Mouse (Mus musculus) E14TG2a.4 (cell line): ENCODE data around the gene Vac14.

ENCODE experiments used
- H3K27me3 ChIP-seq: 2 replicates; pipeline ENCODE4 v1.6.1; 2014; ENCODE audit warnings: low read length, control low read depth; ENCODE audit not compliant: insufficient read depth
- H3K36me3 ChIP-seq: 2 replicates; pipeline ENCODE4 v1.6.1; 2014; ENCODE audit warnings: low read length, control low read depth; ENCODE audit not compliant: insufficient read depth
- H3K4me1 ChIP-seq: replicated peaks from 2 replicates; pipeline ENCODE4 v1.6.1; 2014; ENCODE audit warnings: low read depth, low read length, control low read depth
- H3K4me3 ChIP-seq: replicated peaks from 2 replicates; pipeline ENCODE4 v1.5.1; 2014; ENCODE audit warnings: mild to moderate bottlenecking, low read length
- H3K9me3 ChIP-seq: 2 replicates; pipeline ENCODE4 v1.6.1; 2014; ENCODE audit warnings: low read length, control low read depth
- CTCF ChIP-seq: conservative IDR thresholded peaks from 2 replicates; pipeline ENCODE4 v1.5.1; 2014; ENCODE audit warnings: low read length
- NANOG ChIP-seq: IDR thresholded peaks from 2 replicates; pipeline ENCODE4 v1.6.1; 2014; ENCODE audit warnings: borderline replicate concordance, low read length, mixed read lengths
- POU5F1 ChIP-seq: IDR thresholded peaks from 2 replicates; pipeline ENCODE4 v1.6.1; 2014; ENCODE audit warnings: low read length, borderline replicate concordance

Vac14 gene

DNA sequence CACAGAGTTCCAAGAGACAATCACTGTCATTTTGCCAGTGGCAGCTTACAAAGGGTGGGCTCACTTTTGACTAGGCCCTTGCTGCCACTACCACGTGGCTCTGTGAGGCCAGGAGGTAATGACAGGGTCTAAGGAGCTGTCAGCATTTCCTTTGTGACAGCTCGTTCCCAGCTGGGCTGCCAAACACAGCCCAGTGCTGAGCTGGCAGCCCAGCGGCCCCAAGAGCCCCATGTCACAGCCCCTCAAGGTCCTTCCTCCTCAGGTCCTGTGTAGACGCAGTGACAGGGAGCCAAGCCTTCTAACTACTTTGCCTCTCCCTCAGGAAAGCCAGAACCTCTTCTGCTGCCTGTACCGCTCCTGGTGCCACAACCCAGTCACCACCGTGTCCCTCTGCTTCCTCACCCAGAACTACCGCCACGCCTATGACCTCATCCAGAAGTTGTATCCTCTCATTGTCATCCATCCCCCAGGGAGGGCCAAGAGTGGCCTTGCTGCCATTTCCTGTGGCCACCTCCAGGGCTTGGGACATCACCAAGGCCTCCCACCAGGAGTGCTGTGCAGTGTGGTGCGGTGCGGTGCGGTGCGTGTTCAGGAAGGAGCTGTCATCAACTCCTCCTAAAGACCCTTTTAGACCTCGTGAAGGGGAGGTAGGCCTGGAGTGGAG, 93.0 kb downstream of the Vac14 start:
- H3K27me3 ChIP-seq: no peaks in the 10 kb centered on the region
- no peak overlapping the region for H3K4me3 ChIP-seq
- peaks cover 7% of the 10 kb centered on the region; the same call in 1 of the 2 replicates for H3K4me1 ChIP-seq
- no peaks in the 10 kb centered on the region for H3K9me3 ChIP-seq
- TF ChIP-seq NANOG: no peak
- no peak for TF ChIP-seq POU5F1
- no peak for TF ChIP-seq CTCF
- H3K36me3 ChIP-seq: peaks cover 99% of the 10 kb centered on the region

DNA sequence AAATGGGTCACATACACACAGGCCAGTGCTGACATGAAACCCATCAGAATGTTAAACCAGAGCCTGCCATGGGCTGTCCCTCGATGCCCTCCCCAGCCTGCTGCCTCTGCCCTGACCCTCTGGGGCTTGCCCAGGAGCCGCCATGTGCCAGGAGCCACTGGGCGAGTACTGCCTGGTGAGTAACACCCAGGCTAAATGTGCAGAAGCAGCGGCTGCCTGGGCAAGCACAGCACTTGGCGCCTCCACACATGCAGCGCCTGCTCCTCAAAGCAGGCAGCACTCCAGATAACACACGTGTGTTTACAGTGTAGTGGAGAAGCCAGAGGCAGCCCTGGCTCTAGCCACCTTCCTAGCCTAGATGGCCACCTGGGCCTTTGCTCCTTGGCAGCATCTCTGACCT, 94.7 kb downstream of the Vac14 start:
- TF ChIP-seq NANOG (no peak), CTCF (no peak), POU5F1 (no peak)
- Histone ChIP-seq H3K4me3 (no peak overlapping the region), H3K9me3 (no peaks in the 10 kb centered on the region), H3K36me3 (peaks cover 94% of the 10 kb centered on the region), H3K4me1 (peaks cover 13% of the 10 kb centered on the region; the same call in 1 of the 2 replicates), H3K27me3 (no peaks in the 10 kb centered on the region)

DNA sequence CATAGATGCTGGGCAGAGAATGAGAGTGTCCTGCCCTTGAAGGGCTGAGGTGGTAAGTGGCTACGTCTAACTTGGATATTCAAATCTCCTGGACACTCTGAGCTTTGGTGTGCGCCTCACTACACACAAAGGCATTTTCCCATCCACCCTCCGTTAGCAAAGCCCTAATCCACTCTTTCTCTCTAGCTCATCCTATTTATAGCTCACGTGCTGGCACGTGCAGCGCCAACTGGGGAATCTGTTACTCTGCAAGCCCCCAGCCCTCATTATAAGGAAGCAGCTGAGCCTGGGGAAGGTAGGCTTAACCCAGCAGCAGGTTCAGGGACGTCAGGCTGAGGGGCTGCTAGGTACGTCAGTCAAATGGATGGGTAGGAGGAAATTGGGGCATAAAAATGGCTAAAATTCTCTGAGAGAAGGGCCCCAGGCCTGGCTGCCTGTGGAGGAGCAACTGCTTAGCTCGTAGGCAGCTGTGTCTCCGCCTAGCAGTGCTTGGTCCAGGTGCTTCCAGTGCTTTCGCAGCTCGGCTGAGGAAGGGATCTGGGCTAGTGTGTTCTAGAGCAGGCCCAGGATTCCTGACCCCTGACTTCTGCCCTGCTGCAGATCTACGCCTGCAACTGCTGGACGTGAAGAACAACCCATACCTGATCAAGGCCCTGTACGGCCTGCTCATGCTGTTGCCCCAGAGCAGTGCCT, 96.6 kb downstream of the Vac14 start:
- Histone ChIP-seq H3K36me3 (peaks cover 85% of the 10 kb centered on the region), H3K4me1 (peaks cover 30% of the 10 kb centered on the region), H3K9me3 (no peaks in the 10 kb centered on the region), H3K27me3 (no peaks in the 10 kb centered on the region; the same call in none of the 2 replicates), H3K4me3 (no peak overlapping the region)
- TF ChIP-seq NANOG (no peak), POU5F1 (no peak), CTCF (no peak)

GRCm38 (mm10) chr8:110716075-110716474, 97.7 kb downstream of the Vac14 start:
- Histone ChIP-seq H3K9me3 (no peaks in the 10 kb centered on the region), H3K27me3 (peaks cover 5% of the 10 kb centered on the region), H3K36me3 (peaks cover 79% of the 10 kb centered on the region), H3K4me1 (peaks cover 40% of the 10 kb centered on the region), H3K4me3 (no peak overlapping the region)
- TF ChIP-seq POU5F1 (no peak), CTCF (no peak), NANOG (no peak)

DNA sequence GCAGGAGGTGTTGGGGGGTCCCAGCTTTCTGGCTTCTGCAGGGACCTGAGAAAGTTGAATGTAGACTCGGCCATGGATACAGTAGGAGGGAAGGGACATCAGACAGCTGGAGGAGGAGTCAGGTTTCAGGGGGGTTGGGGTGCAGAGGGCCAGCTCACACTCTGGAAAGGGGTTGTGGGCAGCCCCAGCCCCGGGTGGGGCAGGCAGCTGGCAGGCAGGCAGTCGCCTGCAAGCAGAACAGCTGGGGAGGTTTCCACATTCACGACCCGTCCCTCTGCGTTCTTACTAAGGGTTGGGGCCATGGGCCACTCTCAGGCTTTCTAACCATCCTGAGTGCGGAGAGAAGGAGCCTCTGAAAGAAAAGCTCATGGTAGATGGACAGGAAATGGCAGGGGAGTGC, 98.7 kb downstream of the Vac14 start:
- Histone ChIP-seq H3K4me3 (no peak overlapping the region), H3K27me3 (peaks cover 8% of the 10 kb centered on the region), H3K36me3 (peaks cover 69% of the 10 kb centered on the region), H3K9me3 (no peaks in the 10 kb centered on the region), H3K4me1 (peaks cover 41% of the 10 kb centered on the region)
- no peak for TF ChIP-seq POU5F1
- TF ChIP-seq CTCF: no peak
- no peak for TF ChIP-seq NANOG

- no peak overlapping the region for H3K4me3 ChIP-seq
- peaks cover 21% of the 10 kb centered on the region for H3K27me3 ChIP-seq
- H3K36me3 ChIP-seq: peaks cover 59% of the 10 kb centered on the region
- peaks cover 45% of the 10 kb centered on the region for H3K4me1 ChIP-seq
- TF ChIP-seq CTCF (no peak), NANOG (no peak)
- H3K9me3 ChIP-seq: no peaks in the 10 kb centered on the region
These were observed 100.0 kb downstream of the Vac14 start for GRCm38 (mm10) chr8:110718209-110718968.

DNA sequence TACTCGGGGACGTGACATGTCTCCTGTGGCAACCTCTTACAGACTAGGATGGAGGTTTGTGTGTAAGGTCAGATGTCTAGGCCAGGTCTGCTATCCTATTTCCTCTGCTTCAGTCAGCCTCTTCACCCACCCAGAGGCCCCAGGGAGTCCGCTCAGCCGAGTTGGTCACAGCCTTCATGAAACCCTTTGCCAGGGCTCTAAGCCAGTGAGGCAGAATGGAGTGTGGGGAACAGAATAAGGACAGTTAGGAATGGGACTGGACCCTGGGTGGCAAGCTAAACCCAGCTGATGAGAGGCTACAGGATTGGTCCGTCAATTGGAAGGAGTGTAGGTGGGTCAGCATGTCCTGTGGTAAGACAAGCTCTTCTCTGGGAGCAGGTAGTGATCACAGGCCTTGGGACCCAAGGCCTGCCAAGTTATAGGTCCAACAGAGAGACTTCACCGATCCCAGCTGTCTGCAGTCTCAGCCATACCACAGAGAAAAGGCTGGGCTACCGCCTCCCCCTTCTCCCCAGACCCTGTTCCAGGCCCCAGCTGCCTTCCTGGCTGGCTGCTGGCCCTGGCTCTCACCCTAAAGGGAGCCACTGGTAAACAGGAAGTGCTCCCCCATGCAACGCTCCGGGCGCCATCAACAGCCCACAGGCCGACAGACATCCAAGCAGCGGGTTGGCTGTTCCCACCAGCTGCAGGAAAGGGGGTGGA, 100.7 kb downstream of the Vac14 start:
- no peaks in the 10 kb centered on the region for H3K9me3 ChIP-seq
- TF ChIP-seq CTCF: no peak
- TF ChIP-seq NANOG: no peak
- no peak for TF ChIP-seq POU5F1
- H3K36me3 ChIP-seq: peaks cover 58% of the 10 kb centered on the region
- peaks cover 28% of the 10 kb centered on the region for H3K27me3 ChIP-seq
- no peak overlapping the region for H3K4me3 ChIP-seq
- peaks cover 45% of the 10 kb centered on the region for H3K4me1 ChIP-seq

GRCm38 (mm10) chr8:110719898-110720653, 101.7 kb downstream of the Vac14 start:
- H3K36me3 ChIP-seq: peaks cover 49% of the 10 kb centered on the region
- TF ChIP-seq NANOG: no peak
- TF ChIP-seq CTCF: no peak
- TF ChIP-seq POU5F1: no peak
- peaks cover 46% of the 10 kb centered on the region for H3K4me1 ChIP-seq
- peaks cover 38% of the 10 kb centered on the region for H3K27me3 ChIP-seq
- H3K4me3 ChIP-seq: peak overlapping the region; percentile 83; the same call in 1 of the 2 replicates
- H3K9me3 ChIP-seq: no peaks in the 10 kb centered on the region
